Mouse (Mus musculus): ENCODE results near the gene Itprid2.

The Itprid2 gene

GRCm38 (mm10) chr2:79634528-79635400, at the start of gene Itprid2:
Itprid2 (plus strand) TSS chr2:79635352.
- TF ChIP-seq GATA4 (IDR thresholded peaks at IDR 0.05; ENCODE audit: insufficient replicate concordance, low read length) = peak; percentile 17; the same call in 1 of the 2 replicates

GRCm38 (mm10) chr2:79596177-79596576, 39.0 kb upstream of the Itprid2 start:
- no peak for TF ChIP-seq GATA4 (IDR thresholded peaks at IDR 0.05; ENCODE audit: insufficient replicate concordance, low read length)

GRCm38 (mm10) chr2:79597090-79597489, 38.1 kb upstream of the Itprid2 start:
- no peak for TF ChIP-seq GATA4 (IDR thresholded peaks at IDR 0.05; ENCODE audit: insufficient replicate concordance, low read length)

DNA sequence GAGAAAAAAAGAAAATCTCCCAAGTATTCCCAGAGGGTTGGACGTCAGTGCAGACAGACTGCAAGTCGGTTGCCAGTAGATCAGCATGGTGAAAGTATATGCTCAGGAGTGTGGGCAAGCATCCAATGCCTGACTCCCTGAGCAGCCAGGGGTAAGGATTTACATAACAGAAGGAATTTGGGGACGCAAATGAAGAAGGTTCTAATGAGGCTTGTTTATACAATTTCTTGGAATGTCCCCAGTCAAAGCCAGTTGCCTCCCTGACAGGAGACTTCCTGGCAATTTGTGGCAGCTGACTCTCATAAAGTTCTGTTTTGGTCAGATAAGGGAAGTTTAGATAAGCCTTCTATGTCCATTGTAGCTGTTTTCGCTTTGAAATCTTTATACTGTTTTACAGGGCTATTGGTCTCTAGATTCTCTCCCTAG, 33.4 kb upstream of the Itprid2 start:
- peak; percentile 44; the same call in 1 of the 2 replicates for TF ChIP-seq GATA4 (IDR thresholded peaks at IDR 0.05; ENCODE audit: insufficient replicate concordance, low read length)

DNA sequence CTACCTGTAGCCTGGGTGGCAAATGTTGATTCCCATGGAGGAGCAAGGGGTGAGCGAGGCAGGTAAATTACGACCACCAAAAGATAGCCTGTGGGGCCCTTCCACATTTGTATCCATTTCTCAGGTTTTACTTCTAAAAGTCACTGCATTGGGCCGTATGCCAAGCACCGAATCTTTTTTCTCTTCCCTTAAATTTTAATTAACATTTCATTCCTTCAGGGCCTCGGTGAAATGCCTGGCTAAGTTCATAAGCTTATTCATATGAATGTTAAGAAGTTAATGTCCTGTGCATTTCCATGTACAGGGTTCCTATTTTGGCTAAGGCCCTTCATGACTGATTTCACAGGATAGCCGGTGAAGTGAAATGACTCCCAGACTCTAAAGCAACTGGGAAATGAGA, 32.8 kb upstream of the Itprid2 start:
- no peak for TF ChIP-seq GATA4 (IDR thresholded peaks at IDR 0.05; ENCODE audit: insufficient replicate concordance, low read length)

DNA sequence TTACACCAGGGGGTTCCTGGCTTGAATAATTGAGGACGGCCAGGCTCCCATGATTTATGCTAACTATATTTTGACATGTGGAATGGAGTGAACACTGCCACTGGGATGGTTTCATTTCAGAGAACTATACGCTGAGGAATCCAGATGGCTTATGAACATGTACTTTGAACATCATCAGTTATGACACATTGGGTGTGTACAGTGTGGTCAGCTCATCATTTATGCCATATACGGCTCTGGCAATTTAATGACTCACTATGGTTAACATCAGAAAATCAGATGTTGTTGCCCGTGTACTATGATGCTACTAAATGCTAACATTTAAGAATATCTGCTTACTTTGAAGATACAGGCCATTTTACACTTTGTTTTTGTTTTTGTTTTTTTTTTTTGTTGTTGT, 31.8 kb upstream of the Itprid2 start:
- no peak for TF ChIP-seq GATA4 (IDR thresholded peaks at IDR 0.05; ENCODE audit: insufficient replicate concordance, low read length)

- TF ChIP-seq GATA4 (IDR thresholded peaks at IDR 0.05; ENCODE audit: insufficient replicate concordance, low read length) = no peak
These were observed 29.1 kb upstream of the Itprid2 start for GRCm38 (mm10) chr2:79606033-79606432.

DNA sequence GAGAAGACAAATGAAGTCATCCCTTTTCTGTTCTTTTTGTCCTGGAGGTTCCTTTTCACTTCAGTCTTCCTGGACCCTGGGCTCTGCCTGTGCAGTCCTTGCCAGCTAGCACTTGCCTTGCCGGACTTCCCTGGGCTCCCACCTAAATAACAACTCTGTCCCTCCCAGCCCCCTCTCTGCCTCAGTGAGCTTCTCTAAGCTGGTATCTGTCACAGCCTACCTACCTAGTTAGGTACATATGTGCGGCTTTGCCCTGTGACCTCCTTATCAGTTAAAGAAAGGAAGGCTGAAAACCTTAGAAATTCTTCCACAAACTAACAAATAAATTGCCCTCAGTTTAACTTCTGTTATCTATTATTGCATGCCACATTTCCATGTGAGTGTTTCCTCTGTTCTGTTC, 28.0 kb upstream of the Itprid2 start:
- TF ChIP-seq GATA4 (IDR thresholded peaks at IDR 0.05; ENCODE audit: insufficient replicate concordance, low read length) = no peak

DNA sequence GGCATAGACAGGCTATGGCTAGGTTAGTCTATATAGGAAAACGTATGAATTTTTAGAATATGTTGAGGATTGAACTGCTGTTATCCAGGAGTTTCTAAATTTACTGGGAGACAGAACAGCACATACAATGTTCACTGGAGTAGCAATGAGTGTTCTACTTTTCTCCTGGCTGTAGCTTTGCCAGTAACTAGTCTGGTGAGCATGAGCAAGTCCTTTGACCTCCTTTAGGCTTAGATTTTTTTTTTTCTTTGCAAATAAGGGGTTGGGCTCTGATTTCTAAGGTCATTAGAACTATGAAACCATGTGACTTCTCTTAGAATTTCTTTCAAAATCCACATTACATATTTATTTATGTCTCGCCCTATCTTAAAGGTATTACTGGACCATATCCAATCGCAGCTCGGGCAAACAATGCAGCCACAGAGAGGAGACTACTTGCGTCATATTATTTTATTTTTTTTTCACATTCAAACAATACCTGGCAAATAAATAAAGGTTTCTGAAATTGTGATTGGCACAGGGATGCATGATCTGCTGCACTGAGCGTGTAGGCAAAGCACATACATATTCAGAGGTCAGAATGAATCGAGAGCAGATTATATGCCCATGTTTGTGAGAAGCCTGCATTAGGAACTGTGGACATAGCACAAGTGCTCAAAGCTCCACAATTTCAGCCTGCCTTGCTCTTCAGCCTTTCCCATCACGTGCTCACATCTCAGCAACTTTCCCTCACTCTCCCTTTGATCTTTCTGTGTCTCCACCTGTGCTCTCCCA, 26.7 kb upstream of the Itprid2 start:
- no peak for TF ChIP-seq GATA4 (IDR thresholded peaks at IDR 0.05; ENCODE audit: insufficient replicate concordance, low read length)

GRCm38 (mm10) chr2:79610894-79611293, 24.3 kb upstream of the Itprid2 start:
- TF ChIP-seq GATA4 (IDR thresholded peaks at IDR 0.05; ENCODE audit: insufficient replicate concordance, low read length) = no peak

GRCm38 (mm10) chr2:79618145-79618544, 17.0 kb upstream of the Itprid2 start:
- TF ChIP-seq GATA4 (IDR thresholded peaks at IDR 0.05; ENCODE audit: insufficient replicate concordance, low read length) = no peak

- TF ChIP-seq GATA4 (IDR thresholded peaks at IDR 0.05; ENCODE audit: insufficient replicate concordance, low read length) = no peak
These were observed 16.3 kb upstream of the Itprid2 start for GRCm38 (mm10) chr2:79618614-79619568.

GRCm38 (mm10) chr2:79623256-79623655, 11.9 kb upstream of the Itprid2 start:
- TF ChIP-seq GATA4 (IDR thresholded peaks at IDR 0.05; ENCODE audit: insufficient replicate concordance, low read length) = no peak

DNA sequence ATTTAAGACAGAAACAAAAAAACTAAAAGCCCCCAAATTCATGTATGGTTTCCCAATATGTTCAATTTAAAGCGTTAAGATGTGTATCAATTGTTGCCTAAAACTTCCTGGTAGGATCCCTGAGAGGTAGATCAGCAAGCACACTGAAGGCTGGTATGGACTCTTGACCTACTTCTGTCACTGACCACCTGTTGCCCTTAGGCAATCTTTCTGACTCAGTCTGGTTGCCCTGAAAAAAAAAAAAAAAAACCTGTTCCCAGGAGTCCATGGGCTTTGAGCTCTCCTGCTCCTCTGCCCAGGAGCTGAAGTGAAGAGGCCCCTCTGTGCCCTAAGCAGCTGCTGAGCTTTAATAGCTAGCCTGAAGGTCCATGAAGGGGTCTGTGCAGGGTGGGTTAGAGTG, 7.5 kb upstream of the Itprid2 start:
- TF ChIP-seq GATA4 (IDR thresholded peaks at IDR 0.05; ENCODE audit: insufficient replicate concordance, low read length) = no peak

- TF ChIP-seq GATA4 (IDR thresholded peaks at IDR 0.05; ENCODE audit: insufficient replicate concordance, low read length) = no peak
These were observed 4.9 kb upstream of the Itprid2 start for GRCm38 (mm10) chr2:79630231-79630630.
